Mouse (Mus musculus) embryonic facial prominence, embryonic 14.5 days (tissue): ENCODE results near the gene Clpb. TPM values are rescaled to one million over a fixed set of nuclear protein-coding genes. Genes with fewer than 3 reads are reported as not detected.

Source experiments
- ATAC-seq: fragments of 200-750 bp; cut with Nextera tagmentation; 2 replicates; pipeline ENCODE4 v1.8.0; 2017; ENCODE audit warnings: low read depth, moderate number of reproducible peaks, moderate TSS enrichment
- DNase-seq: peaks from one replicate; pipeline ENCODE4 v3.0.0-alpha.2; 2015; ENCODE audit warnings: low spot score
- H3K27ac ChIP-seq: fragments of 300-500 bp; sonication (generic); replicated peaks from 2 replicates; pipeline ENCODE4 v1.5.1; 2014; ENCODE audit warnings: low read depth, mild to moderate bottlenecking, low read length, moderate library complexity
- H3K27me3 ChIP-seq: fragments of 300-500 bp; sonication (generic); replicated peaks from 2 replicates; pipeline ENCODE4 v1.6.1; 2014; ENCODE audit warnings: low read length; ENCODE audit not compliant: control insufficient read depth, insufficient read depth
- H3K36me3 ChIP-seq: fragments of 300-500 bp; sonication (generic); 2 replicates; pipeline ENCODE4 v1.6.1; 2014; ENCODE audit warnings: low read length, mixed read lengths; ENCODE audit not compliant: control insufficient read depth, insufficient read depth
- H3K4me1 ChIP-seq: fragments of 300-500 bp; sonication (generic); 2 replicates; pipeline ENCODE4 v1.6.1; 2014; ENCODE audit warnings: antibody characterized with exemption, low read length; ENCODE audit not compliant: control insufficient read depth, insufficient read depth
- H3K4me2 ChIP-seq: fragments of 300-500 bp; sonication (generic); 2 replicates; pipeline ENCODE4 v1.6.1; 2014; ENCODE audit warnings: low read depth, mild to moderate bottlenecking, low read length, moderate library complexity, mixed read lengths
- H3K4me3 ChIP-seq: fragments of 300-500 bp; sonication (generic); 2 replicates; pipeline ENCODE4 v1.5.1; 2014; ENCODE audit warnings: low read depth, mild to moderate bottlenecking, low read length
- H3K9ac ChIP-seq: fragments of 300-500 bp; sonication (generic); 2 replicates; pipeline ENCODE4 v1.6.1; 2014; ENCODE audit warnings: low read depth, mild to moderate bottlenecking, low read length, moderate library complexity, mixed read lengths
- H3K9me3 ChIP-seq: fragments of 300-500 bp; sonication (generic); 2 replicates; pipeline ENCODE4 v1.6.1; 2016; ENCODE audit warnings: low read length; ENCODE audit not compliant: control insufficient read depth
- WGBS: fragments of 180-500 bp; shearing (Covaris S2); extraction: QIAGEN DNeasy Blood & Tissue Kit; methylation state at CpG from one replicate; pipeline ENCODE4 v1.1.7; 2014; 5-methylcytosine and 5-hydroxymethylcytosine counted together
- polyA plus RNA-seq: library from polyadenylated mRNA; unstranded; fragments of >200 nt; fragmentation: Nextera tagmentation; extraction: Ambion mirVana; gene quantifications from 2 replicates; pipeline ENCODE4 v1.2.1, GENCODE M21; 2014

Clpb gene
- polyA plus RNA-seq, 1 experiment from 2014 or later, result 37.5 TPM

GRCm38 (mm10) chr7:101750268-101750667 lies 86.8 kb downstream of the Clpb start:
- H3K36me3 ChIP-seq, result 0 out of 2 replicates have a peak, but pooled peaks cover 15% of the 10 kb centered on the region
- H3K4me1 ChIP-seq, result no peaks in the 10 kb centered on the region; the same call in 1 of the 2 replicates
- no peak for ATAC-seq
- no peak for DNase-seq
- no peaks in the 10 kb centered on the region for H3K9me3 ChIP-seq
- H3K4me2 ChIP-seq, result no peak overlapping the region
- no peak overlapping the region for H3K9ac ChIP-seq
- H3K27me3 ChIP-seq, result no peaks in the 10 kb centered on the region
- WGBS, result 47% methylated on average over 2 of the region's 2 CpGs
- no peak overlapping the region for H3K4me3 ChIP-seq
- no peak overlapping the region for H3K27ac ChIP-seq

GRCm38 (mm10) chr7:101752346-101752745 lies 88.9 kb downstream of the Clpb start:
- Histone ChIP-seq H3K27ac (no peak overlapping the region), H3K27me3 (no peaks in the 10 kb centered on the region), H3K9me3 (no peaks in the 10 kb centered on the region), H3K4me1 (no peaks in the 10 kb centered on the region), H3K36me3 (0 out of 2 replicates have a peak, but pooled peaks cover 15% of the 10 kb centered on the region), H3K4me2 (no peak overlapping the region), H3K9ac (no peak overlapping the region), H3K4me3 (no peak overlapping the region)
- DNase-seq, result no peak
- WGBS, result 96% methylated on average over 3 of the region's 3 CpGs
- no peak for ATAC-seq

GRCm38 (mm10) chr7:101753492-101753891 lies 90.1 kb downstream of the Clpb start:
- H3K4me3 ChIP-seq, result no peak overlapping the region
- H3K4me2 ChIP-seq, result no peak overlapping the region
- no peak for DNase-seq
- no peak overlapping the region for H3K9ac ChIP-seq
- H3K27me3 ChIP-seq, result no peaks in the 10 kb centered on the region
- WGBS, result 93% methylated on average over 5 of the region's 5 CpGs
- H3K36me3 ChIP-seq, result 0 out of 2 replicates have a peak, but pooled peaks cover 15% of the 10 kb centered on the region
- no peak overlapping the region for H3K27ac ChIP-seq
- H3K9me3 ChIP-seq, result no peaks in the 10 kb centered on the region
- H3K4me1 ChIP-seq, result no peaks in the 10 kb centered on the region
- no peak for ATAC-seq

- Histone ChIP-seq H3K4me3 (no peak overlapping the region), H3K9ac (no peak overlapping the region), H3K9me3 (no peaks in the 10 kb centered on the region), H3K36me3 (0 out of 2 replicates have a peak, but pooled peaks cover 15% of the 10 kb centered on the region), H3K27me3 (no peaks in the 10 kb centered on the region), H3K4me2 (no peak overlapping the region), H3K4me1 (no peaks in the 10 kb centered on the region), H3K27ac (no peak overlapping the region)
- ATAC-seq (no peak), DNase-seq (no peak)
- WGBS, result 80% methylated on average over 2 of the region's 2 CpGs
These were observed 91.0 kb downstream of the Clpb start for GRCm38 (mm10) chr7:101754416-101754815.

GRCm38 (mm10) chr7:101755301-101755700 lies 91.9 kb downstream of the Clpb start:
- no peaks in the 10 kb centered on the region for H3K4me1 ChIP-seq
- no peak overlapping the region for H3K4me3 ChIP-seq
- ATAC-seq (no peak), DNase-seq (no peak)
- no peak overlapping the region for H3K27ac ChIP-seq
- no peaks in the 10 kb centered on the region for H3K9me3 ChIP-seq
- WGBS, result 95% methylated on average over 6 of the region's 6 CpGs
- H3K27me3 ChIP-seq, result no peaks in the 10 kb centered on the region
- H3K4me2 ChIP-seq, result no peak overlapping the region
- H3K36me3 ChIP-seq, result 0 out of 2 replicates have a peak, but pooled peaks cover 15% of the 10 kb centered on the region
- no peak overlapping the region for H3K9ac ChIP-seq

- no peak overlapping the region for H3K4me3 ChIP-seq
- H3K9ac ChIP-seq, result no peak overlapping the region
- DNase-seq, result no peak
- no peaks in the 10 kb centered on the region for H3K4me1 ChIP-seq
- 0 out of 2 replicates have a peak, but pooled peaks cover 4% of the 10 kb centered on the region for H3K36me3 ChIP-seq
- H3K27me3 ChIP-seq, result no peaks in the 10 kb centered on the region
- H3K4me2 ChIP-seq, result no peak overlapping the region
- 88% methylated on average over 11 of the region's 11 CpGs for WGBS
- H3K27ac ChIP-seq, result no peak overlapping the region
- H3K9me3 ChIP-seq, result no peaks in the 10 kb centered on the region
- no peak for ATAC-seq
These were observed 98.7 kb downstream of the Clpb start for GRCm38 (mm10) chr7:101761899-101762780.

GRCm38 (mm10) chr7:101767335-101767907 lies 104.0 kb downstream of the Clpb start:
- no peak overlapping the region for H3K4me2 ChIP-seq
- H3K27ac ChIP-seq, result no peak overlapping the region
- H3K9me3 ChIP-seq, result no peaks in the 10 kb centered on the region
- H3K27me3 ChIP-seq, result no peaks in the 10 kb centered on the region
- H3K9ac ChIP-seq, result no peak overlapping the region
- ATAC-seq (no peak), DNase-seq (no peak)
- H3K4me1 ChIP-seq, result peaks cover 10% of the 10 kb centered on the region
- 0 out of 2 replicates have a peak, but pooled peaks cover 4% of the 10 kb centered on the region for H3K36me3 ChIP-seq
- no peak overlapping the region for H3K4me3 ChIP-seq
- WGBS, result 75% methylated on average over 5 of the region's 5 CpGs

- Histone ChIP-seq H3K27ac (no peak overlapping the region), H3K36me3 (peaks cover 8% of the 10 kb centered on the region; the same call in 1 of the 2 replicates), H3K9ac (no peak overlapping the region), H3K4me3 (no peak overlapping the region), H3K9me3 (no peaks in the 10 kb centered on the region), H3K4me1 (peaks cover 14% of the 10 kb centered on the region), H3K27me3 (no peaks in the 10 kb centered on the region), H3K4me2 (no peak overlapping the region)
- WGBS, result 77% methylated on average over 7 of the region's 7 CpGs
- DNase-seq (no peak), ATAC-seq (no peak)
These were observed 106.6 kb downstream of the Clpb start for GRCm38 (mm10) chr7:101770051-101770450.
